Mouse (Mus musculus): ENCODE measurements around the gene Ext2.

Ext2 gene

GRCm38 (mm10) chr2:93776267-93777055 lies 45.9 kb downstream of the Ext2 start:
- peak; percentile 80 for DNase-seq (ENCODE audit: low read depth)

- peak; percentile 57 for DNase-seq (ENCODE audit: low read depth)
Measured at GRCm38 (mm10) chr2:93775431-93775830, 46.9 kb downstream of the Ext2 start.

GRCm38 (mm10) chr2:93774946-93775345 lies 47.4 kb downstream of the Ext2 start:
- peak; percentile 80 for DNase-seq (ENCODE audit: low read depth)

- no peak for DNase-seq (ENCODE audit: low read depth)
Measured at GRCm38 (mm10) chr2:93772765-93773085, 49.6 kb downstream of the Ext2 start.

GRCm38 (mm10) chr2:93772054-93772764 lies 50.2 kb downstream of the Ext2 start:
- no peak for DNase-seq (ENCODE audit: low read depth)

GRCm38 (mm10) chr2:93770895-93771294 lies 51.5 kb downstream of the Ext2 start:
- no peak for DNase-seq (ENCODE audit: low read depth)

GRCm38 (mm10) chr2:93769875-93770274 lies 52.5 kb downstream of the Ext2 start:
- no peak for DNase-seq (ENCODE audit: low read depth)

GRCm38 (mm10) chr2:93765721-93766120 lies 56.6 kb downstream of the Ext2 start:
- DNase-seq (ENCODE audit: low read depth), result no peak

GRCm38 (mm10) chr2:93764211-93764610 lies 58.2 kb downstream of the Ext2 start:
- DNase-seq (ENCODE audit: low read depth), result no peak

GRCm38 (mm10) chr2:93760389-93760788 lies 62.0 kb downstream of the Ext2 start:
- DNase-seq (ENCODE audit: low read depth), result no peak

- no peak for DNase-seq (ENCODE audit: low read depth)
Measured at GRCm38 (mm10) chr2:93759173-93759572, 63.2 kb downstream of the Ext2 start.

GRCm38 (mm10) chr2:93758298-93758697 lies 64.1 kb downstream of the Ext2 start:
- DNase-seq (ENCODE audit: low read depth), result peak; percentile 48

GRCm38 (mm10) chr2:93754366-93754765 lies 68.0 kb downstream of the Ext2 start:
- no peak for DNase-seq (ENCODE audit: low read depth)

- no peak for DNase-seq (ENCODE audit: low read depth)
Measured at GRCm38 (mm10) chr2:93753147-93753758, 69.1 kb downstream of the Ext2 start.

GRCm38 (mm10) chr2:93749709-93750108 lies 72.7 kb downstream of the Ext2 start:
- peak; percentile 7 for DNase-seq (ENCODE audit: low read depth)

- DNase-seq (ENCODE audit: low read depth), result no peak
Measured at GRCm38 (mm10) chr2:93747538-93748126, 74.7 kb downstream of the Ext2 start.

GRCm38 (mm10) chr2:93746620-93747019 lies 75.7 kb downstream of the Ext2 start:
- DNase-seq (ENCODE audit: low read depth), result no peak

- no peak for DNase-seq (ENCODE audit: low read depth)
Measured at GRCm38 (mm10) chr2:93746162-93746561, 76.2 kb downstream of the Ext2 start.

GRCm38 (mm10) chr2:93745741-93746140 lies 76.6 kb downstream of the Ext2 start:
- no peak for DNase-seq (ENCODE audit: low read depth)

- no peak for DNase-seq (ENCODE audit: low read depth)
Measured at GRCm38 (mm10) chr2:93744346-93745229, 77.8 kb downstream of the Ext2 start.

- no peak for DNase-seq (ENCODE audit: low read depth)
Measured at GRCm38 (mm10) chr2:93741700-93742099, 80.7 kb downstream of the Ext2 start.
